Mouse (Mus musculus) layer of hippocampus, adult 8-10 months (tissue): ENCODE data around the gene Arpc2. TPM values are rescaled to one million over a fixed set of nuclear protein-coding genes. Genes with fewer than 3 reads are reported as not detected.

ENCODE experiments used
- DNase-seq, 2 experiments: peaks; one replicate each; pipeline ENCODE4 v3.0.0; 2022; ENCODE audit warnings: low spot score in 2 of 2
- total RNA-seq, 4 experiments: library from RNA; stranded (reverse); gene quantifications; 2 replicates each; pipeline ENCODE4 v1.2.4; 2022

Arpc2 gene
- total RNA-seq = 100 to 1,000 TPM; 324 to 350 (median 341) TPM

DNA sequence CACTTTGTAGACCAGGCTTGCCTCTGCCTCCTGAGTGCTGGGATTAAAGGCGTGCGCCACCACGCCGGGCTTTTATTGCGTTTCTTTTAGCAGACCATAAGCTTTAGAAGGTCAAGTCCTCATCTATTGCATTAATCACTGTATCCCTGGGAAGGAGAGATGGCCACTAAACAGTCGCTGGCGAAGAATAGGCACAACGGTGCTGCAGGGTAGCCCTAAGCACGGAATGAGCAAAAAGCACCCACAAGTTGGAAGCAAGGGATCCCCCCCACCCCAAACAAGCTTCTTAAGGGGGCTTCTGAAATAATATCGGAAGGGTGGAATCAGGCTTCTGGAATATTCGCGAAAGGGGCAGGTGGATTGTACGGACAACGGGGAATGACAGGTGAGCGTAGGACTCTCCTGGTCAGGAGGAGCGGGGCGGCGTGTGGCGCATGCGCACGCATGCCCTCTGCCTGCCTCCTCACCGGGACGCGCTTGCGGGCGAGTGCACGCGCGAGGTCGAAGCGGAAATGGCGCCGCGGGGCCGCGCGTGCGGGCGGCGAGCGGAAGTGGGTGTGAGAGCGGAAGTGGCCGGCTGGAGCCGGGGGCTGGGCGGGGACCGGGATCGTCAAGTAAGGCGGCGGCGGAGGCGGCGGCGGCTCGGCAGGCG is at the start of gene Arpc2:
Arpc2 (plus strand) TSS at position 147 of the 652 bp plus-strand sequence.
- DNase-seq = peak; percentile 92 to 95

- DNase-seq = no peak
These were observed 45.4 kb upstream of the Arpc2 start for GRCm38 (mm10) chr1:74190471-74190870.

- DNase-seq = no peak
These were observed 43.2 kb upstream of the Arpc2 start for GRCm38 (mm10) chr1:74192711-74193110.

- no peak for DNase-seq
These were observed 41.4 kb upstream of the Arpc2 start, which contains the start of gene Cxcr1 for GRCm38 (mm10) chr1:74194445-74194844. Gene Cxcr1 (minus strand): TSS chr1:74194631.

DNA sequence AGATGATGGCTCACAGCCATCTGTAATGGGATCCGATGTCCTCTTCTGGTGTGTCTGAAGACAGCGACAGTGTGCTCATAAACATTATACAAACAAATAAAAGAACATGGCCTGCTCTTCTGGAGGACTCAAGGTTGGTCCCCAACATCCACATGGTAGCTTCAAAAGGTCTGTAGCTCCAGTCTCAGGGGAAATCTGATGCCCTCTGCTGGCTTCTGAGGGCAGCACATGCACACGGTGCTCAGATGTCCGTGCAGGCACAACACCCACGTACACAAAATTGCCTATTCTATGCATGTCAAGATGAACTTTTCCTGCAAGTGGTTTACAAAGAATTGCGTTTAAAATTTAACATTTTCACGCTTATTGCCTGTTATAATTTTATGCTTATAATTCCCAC is 39.9 kb upstream of the Arpc2 start:
- no peak for DNase-seq

DNA sequence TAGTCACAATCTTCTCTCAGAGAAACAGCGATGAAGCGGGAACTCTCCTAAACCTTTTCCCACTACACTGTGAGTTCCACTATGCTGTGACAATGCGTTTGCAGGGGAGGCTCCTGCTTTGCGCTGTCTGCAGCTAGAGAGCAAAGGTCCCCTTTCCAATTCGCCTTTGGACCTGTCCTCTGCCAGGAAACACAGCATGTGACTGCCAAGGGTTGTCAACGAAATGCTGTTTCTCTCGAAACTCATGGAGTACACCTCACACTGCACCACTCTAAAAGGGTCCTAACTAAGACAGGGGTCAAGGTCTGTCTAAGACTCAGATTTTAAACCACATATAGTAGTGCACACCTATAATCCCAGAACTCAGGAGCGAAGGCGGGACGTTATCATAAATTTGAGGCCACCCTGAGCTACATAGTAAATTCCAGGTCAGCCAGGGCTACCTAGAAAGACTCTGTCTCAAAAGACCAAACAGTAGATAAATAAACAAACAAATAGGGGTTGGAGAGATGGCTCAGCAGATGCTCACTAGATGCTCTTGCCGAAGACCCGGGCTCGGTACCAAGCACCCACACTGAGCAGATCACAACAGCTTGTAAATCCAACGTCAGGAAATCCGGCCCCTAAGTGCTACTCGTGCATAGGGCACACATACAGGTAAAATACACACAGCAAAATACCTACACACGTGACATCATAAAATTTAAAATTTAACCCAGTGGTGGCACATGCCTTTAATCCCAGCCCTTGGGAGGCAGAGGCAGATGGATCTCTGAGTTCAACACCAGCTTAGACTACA is 39.1 kb upstream of the Arpc2 start:
- DNase-seq = no peak

DNA sequence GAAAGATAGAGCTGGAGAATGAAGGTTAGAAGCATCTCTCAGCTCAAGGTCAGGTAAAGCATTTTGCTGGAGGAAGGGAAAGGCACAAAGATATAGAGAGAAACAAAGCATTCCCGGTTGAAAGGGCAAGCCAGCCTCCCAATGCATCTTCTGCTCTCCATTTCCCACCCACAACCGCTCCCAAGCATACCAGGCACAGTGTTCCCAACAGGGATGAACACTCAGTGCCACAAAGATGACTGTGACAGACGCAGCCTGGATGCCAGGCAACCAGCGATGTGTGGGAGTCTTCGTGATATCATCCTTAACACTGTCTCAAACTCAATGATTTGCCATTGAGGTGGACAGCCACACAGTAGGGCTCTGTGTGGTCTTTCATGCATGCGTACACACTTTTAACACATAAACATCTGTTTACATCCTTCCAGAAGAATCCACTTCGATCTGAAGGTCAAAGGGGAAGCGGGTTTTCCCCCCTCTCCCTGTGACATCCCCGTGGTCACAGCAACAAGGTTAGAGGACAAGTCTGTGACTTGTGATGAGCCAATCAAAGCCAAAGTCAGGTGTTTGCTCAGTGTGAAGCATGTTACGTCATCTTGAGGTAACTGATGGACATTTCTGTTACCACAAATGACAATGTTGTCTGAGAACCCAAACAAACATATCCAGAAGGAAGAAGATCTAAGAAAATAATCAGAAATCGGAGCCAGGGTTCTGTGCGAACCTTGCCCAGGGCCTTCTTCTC is 38.0 kb upstream of the Arpc2 start:
- peak; percentile 73 to 77 for DNase-seq

GRCm38 (mm10) chr1:74199046-74199445 is 36.8 kb upstream of the Arpc2 start:
- no peak for DNase-seq

DNA sequence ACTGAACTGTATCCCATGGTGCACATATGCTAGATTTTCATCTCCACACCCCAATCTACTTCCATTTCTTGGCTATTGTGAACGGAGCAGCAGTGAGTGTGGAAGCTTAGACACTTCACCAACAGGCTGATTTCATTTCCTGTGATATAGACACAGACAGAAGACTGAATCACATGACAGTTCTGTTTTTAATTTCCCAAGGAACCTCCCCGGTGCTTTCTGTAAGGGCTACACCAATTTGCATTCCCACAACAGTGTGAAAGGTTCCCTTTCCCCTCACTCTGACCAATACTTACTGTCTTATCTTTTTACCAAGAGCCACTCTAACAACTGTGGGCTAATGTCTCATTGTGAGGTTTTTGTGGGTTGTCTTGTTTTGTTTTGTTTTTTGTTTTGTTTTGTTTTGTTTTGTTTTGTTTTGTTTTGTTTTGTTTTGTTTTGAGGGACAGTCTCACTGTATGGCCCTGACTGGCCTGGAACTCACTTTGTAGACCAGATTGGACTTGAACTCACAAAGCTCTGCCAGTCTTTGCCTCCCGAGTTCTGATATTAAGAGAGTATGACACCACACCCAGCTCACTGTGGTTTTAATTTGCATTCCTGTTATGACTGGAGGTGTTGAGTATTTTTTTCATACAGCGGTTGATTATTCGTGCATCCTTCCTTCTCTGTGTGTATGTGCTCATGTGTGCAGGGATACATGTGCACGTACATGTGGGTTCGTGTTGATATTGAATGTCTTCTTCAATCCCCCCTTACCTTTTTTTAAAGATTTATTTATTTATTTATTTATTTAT is 34.6 kb upstream of the Arpc2 start:
- no peak for DNase-seq

DNA sequence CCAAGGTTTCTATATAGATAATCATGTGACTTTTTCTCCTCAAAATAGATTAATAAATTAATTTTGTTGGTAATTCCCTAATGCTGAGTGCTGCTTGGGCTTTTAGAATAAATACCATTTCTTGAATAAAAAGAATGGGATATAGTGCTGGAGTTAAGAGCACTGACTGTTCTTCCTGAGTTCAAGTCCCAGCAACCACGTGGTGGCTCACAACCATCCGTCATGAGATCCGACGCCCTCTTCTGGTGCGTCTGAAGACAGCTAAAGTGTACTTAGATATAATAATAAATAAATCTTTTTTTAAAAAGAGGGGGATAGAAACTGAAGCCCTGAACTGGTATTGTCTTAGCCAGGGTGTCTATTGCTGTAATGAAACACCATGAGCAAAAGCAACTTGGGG is 32.4 kb upstream of the Arpc2 start:
- DNase-seq = no peak

- no peak for DNase-seq
These were observed 30.0 kb upstream of the Arpc2 start for GRCm38 (mm10) chr1:74205881-74206280.

GRCm38 (mm10) chr1:74206642-74207041 is 29.2 kb upstream of the Arpc2 start:
- no peak for DNase-seq

- peak; percentile 72 to 73 for DNase-seq
These were observed 28.0 kb upstream of the Arpc2 start for GRCm38 (mm10) chr1:74207906-74208305.

- no peak for DNase-seq
These were observed 26.9 kb upstream of the Arpc2 start for GRCm38 (mm10) chr1:74208941-74209340.

DNA sequence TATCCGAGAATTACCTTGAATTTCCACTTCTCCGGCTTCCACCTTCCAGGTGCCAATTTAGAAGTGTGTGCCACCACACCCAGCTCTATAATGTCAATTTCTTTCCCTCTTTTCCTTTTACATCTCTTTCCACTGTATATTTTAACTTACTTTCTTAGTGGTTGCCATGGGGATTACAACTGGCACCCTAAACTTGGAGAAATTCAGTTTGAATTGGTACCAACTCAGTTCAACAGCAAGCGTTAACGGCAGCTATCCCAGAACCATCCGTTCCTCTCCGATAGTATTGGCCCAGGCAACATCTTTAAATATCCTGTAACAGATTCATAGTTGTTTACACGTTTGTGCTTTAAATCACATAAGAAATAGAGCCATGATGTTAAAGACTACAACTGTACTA is 16.0 kb upstream of the Arpc2 start:
- no peak for DNase-seq

GRCm38 (mm10) chr1:74227317-74227716 is 8.6 kb upstream of the Arpc2 start:
- DNase-seq = no peak

- DNase-seq = no peak
These were observed 5.9 kb upstream of the Arpc2 start for GRCm38 (mm10) chr1:74229942-74230341.

DNA sequence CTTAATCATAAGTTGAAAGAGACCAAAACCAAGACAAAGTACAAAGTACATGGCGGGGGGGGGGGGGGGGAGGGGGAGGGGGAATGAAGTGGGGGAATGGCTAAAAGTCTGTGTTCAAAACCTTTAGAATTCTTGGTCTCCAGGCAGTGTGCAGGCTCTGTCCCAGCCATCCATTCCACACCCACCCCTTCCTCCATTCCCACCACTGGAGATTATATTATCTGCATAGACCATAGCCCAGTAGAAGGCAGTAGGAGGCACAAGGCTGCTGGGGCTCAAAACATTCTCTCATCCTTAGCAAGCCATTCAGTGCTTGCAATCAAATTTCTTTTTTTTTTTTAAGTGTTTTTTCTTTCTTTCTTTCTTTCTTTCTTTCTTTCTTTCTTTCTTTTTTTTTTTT is 4.9 kb upstream of the Arpc2 start:
- no peak for DNase-seq

DNA sequence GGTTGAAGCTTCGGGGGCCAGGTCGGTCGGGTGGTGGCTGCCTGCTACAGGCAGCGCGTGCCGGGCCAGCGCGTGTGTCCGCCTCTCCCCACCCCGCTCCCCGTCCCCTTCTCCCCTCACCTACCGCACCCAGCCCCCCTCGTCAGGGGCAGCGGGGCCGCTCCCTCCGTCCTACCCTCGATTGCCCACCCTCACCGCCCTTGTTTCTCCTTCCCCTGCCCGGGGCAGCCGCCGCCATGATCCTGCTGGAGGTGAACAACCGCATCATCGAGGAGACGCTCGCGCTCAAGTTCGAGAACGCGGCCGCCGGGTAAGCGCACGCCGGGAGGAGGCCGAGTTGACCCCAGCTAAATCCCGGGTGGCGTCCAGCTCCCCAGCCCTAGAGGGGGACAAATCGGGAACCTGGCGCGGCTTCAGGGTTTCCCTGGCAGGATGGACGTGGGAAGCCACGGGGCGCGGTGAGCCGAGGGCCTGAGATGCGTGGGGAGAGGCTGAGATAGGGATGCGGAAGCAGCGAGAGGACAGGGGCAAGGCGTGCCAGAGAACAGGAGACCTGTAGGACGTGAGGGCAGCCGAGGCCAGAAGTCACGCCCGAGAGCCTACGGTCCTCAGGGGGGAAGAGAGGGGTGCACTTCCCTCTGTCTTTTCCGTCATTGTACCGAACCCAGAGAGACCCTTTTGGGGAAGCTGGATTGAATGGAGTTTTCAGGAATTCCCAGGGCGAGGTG is 870 bp downstream of the Arpc2 start:
- DNase-seq = peak in 1 of 2 experiments; percentile 23

DNA sequence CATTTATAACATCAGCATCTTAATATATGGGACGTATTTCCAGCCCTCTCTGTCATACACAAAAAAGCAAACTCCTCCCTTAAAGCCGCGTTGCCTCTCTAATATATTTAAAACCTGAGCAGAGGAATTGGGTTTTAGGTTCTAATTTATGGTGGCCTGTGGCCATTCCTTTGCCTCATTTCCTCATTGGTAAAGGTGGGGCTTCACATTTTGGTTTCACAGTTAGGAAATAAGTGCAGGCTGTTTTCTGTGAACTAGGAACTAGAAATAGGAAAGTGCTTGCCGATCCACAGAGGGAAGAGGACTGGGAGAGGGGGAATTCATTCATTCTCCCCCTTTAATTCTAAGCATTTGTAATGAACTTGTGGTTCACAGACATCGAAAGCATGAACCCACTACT is 1.8 kb downstream of the Arpc2 start:
- DNase-seq = no peak

DNA sequence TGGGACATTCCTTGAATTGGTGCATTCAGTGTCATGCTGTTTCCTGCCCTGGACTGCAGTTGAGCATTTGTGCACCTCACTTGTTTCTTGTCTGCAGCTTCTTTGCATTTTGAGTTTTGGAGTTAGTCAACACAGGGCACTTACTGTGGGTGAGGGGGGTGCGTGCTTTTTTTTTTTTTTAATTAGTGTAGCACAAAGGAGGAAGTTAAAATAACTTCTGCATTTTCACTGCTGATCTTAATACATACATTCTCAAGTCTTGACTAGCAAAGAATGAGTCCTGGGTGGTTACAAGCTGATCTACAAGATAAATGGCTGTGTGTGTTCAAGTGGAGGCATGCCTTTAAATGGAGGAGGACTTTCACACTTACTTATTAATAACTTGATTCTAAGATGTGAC is 2.3 kb downstream of the Arpc2 start:
- DNase-seq = no peak
